Mouse (Mus musculus) MEL (cell line): Measurements from ENCODE around the gene Sox6. TPM values are rescaled to one million over a fixed set of nuclear protein-coding genes. Genes with fewer than 3 reads are reported as not detected.

Experiments used
- DNase-seq: peaks from one replicate; pipeline ENCODE4 v3.0.0; 2011; ENCODE audit warnings: low read depth, low spot score
- H3K27ac ChIP-seq: 2 replicates; pipeline ENCODE4 v1.5.1; 2012; ENCODE audit warnings: low read depth, mild to moderate bottlenecking, control low read depth, low read length, moderate library complexity; ENCODE audit not compliant: control insufficient read depth
- H3K27me3 ChIP-seq, 2 experiments: fragments of 150-350 bp in 1 of 2; sonication (generic) in 1 of 2; 2 replicates each; pipeline ENCODE4 v1.6.1; 2012; ENCODE audit warnings: low read length in 2 of 2, mild to moderate bottlenecking in 2 of 2, improper control_type of control experiment in 1 of 2, moderate library complexity in 1 of 2; ENCODE audit not compliant: insufficient read depth in 2 of 2, control insufficient read depth in 1 of 2
- H3K36me3 ChIP-seq, 2 experiments: 2 replicates each; pipeline ENCODE4 v1.6.1; 2012 to 2014; ENCODE audit warnings: low read length in 2 of 2, improper control_type of control experiment in 1 of 2, inconsistent platforms in 1 of 2, mild to moderate bottlenecking in 1 of 2; ENCODE audit not compliant: insufficient read depth in 2 of 2, control insufficient read depth in 1 of 2
- H3K4me1 ChIP-seq, 2 experiments: fragments of 150-350 bp in 1 of 2; sonication (generic) in 1 of 2; 2 replicates each; pipeline ENCODE4 v1.6.1; 2012; ENCODE audit warnings: low read length in 2 of 2, improper control_type of control experiment in 1 of 2, mild to moderate bottlenecking in 1 of 2; ENCODE audit not compliant: insufficient read depth in 2 of 2, control insufficient read depth in 1 of 2
- H3K4me3 ChIP-seq, 2 experiments: fragments of 150-350 bp in 1 of 2; sonication (generic) in 1 of 2; 2 replicates each; pipeline ENCODE4 v1.5.1; 2012; ENCODE audit warnings: low read depth in 2 of 2, low read length in 2 of 2, mild to moderate bottlenecking in 2 of 2, moderate library complexity in 2 of 2, control low read depth in 1 of 2, improper control_type of control experiment in 1 of 2; ENCODE audit not compliant: control insufficient read depth in 1 of 2, insufficient read depth in 1 of 2
- H3K79me2 ChIP-seq: 2 replicates; pipeline ENCODE4 v1.6.1; 2012; ENCODE audit warnings: mild to moderate bottlenecking, low read length, moderate library complexity; ENCODE audit not compliant: control insufficient read depth, poor library complexity, insufficient read depth
- H3K9ac ChIP-seq: 2 replicates; pipeline ENCODE4 v1.6.1; 2012; ENCODE audit warnings: low read depth, mild to moderate bottlenecking, control low read depth, low read length, moderate library complexity; ENCODE audit not compliant: control insufficient read depth, poor library complexity, severe bottlenecking
- H3K9me3 ChIP-seq: fragments of 150-350 bp; sonication (generic); replicated peaks from 2 replicates; pipeline ENCODE4 v1.6.1; 2012; ENCODE audit warnings: mild to moderate bottlenecking, low read length, improper control_type of control experiment, moderate library complexity; ENCODE audit not compliant: insufficient read depth
- BHLHE40 ChIP-seq: IDR thresholded peaks from 2 replicates; pipeline ENCODE4 v1.6.1; 2012; ENCODE audit warnings: low read depth, mild to moderate bottlenecking, inconsistent platforms, low read length, improper control_type of control experiment, borderline replicate concordance
- CHD2 ChIP-seq: IDR thresholded peaks from 2 replicates; pipeline ENCODE4 v1.6.1; 2011; ENCODE audit warnings: low read length, improper control_type of control experiment
- CTCF ChIP-seq, 3 experiments: IDR thresholded peaks in 2 of 3; conservative IDR thresholded peaks in 1 of 3; 2 replicates each; pipeline ENCODE4 v1.5.1; 2011 to 2012; ENCODE audit warnings: low read length in 3 of 3, low read depth in 2 of 3, mild to moderate bottlenecking in 2 of 3, improper control_type of control experiment in 1 of 3, inconsistent platforms in 1 of 3, mixed read lengths in 1 of 3, moderate library complexity in 1 of 3; ENCODE audit not compliant: control insufficient read depth in 1 of 3, insufficient read depth in 1 of 3, poor library complexity in 1 of 3, severe bottlenecking in 1 of 3
- ELF1 ChIP-seq: IDR thresholded peaks from 2 replicates; pipeline ENCODE4 v1.6.1; 2014; ENCODE audit warnings: low read depth, mild to moderate bottlenecking, inconsistent platforms, low read length, improper control_type of control experiment, moderate library complexity
- HCFC1 ChIP-seq: IDR thresholded peaks from 2 replicates; pipeline ENCODE4 v1.6.1; 2012; ENCODE audit warnings: low read depth, mild to moderate bottlenecking, inconsistent platforms, low read length, improper control_type of control experiment, moderate library complexity
- MAZ ChIP-seq: IDR thresholded peaks from 2 replicates; pipeline ENCODE4 v1.6.1; 2012; ENCODE audit warnings: low read depth, mild to moderate bottlenecking, inconsistent platforms, low read length, improper control_type of control experiment
- MEF2A ChIP-seq: IDR thresholded peaks from 2 replicates; pipeline ENCODE4 v1.6.1; 2014; ENCODE audit warnings: low read depth, mild to moderate bottlenecking, inconsistent platforms, low read length, improper control_type of control experiment; ENCODE audit not compliant: poor library complexity, insufficient replicate concordance, severe bottlenecking; ENCODE audit errors: extremely low read depth
- MXI1 ChIP-seq: IDR thresholded peaks from 2 replicates; pipeline ENCODE4 v1.6.1; 2011; ENCODE audit warnings: mild to moderate bottlenecking, low read depth, low read length, improper control_type of control experiment
- MYC ChIP-seq: IDR thresholded peaks from 2 replicates; pipeline ENCODE4 v1.6.1; 2011; ENCODE audit warnings: low read depth, mild to moderate bottlenecking, low read length, improper control_type of control experiment, moderate library complexity
- NRF1 ChIP-seq: IDR thresholded peaks from 2 replicates; pipeline ENCODE4 v1.6.1; 2014; ENCODE audit warnings: low read depth, mild to moderate bottlenecking, inconsistent platforms, low read length, improper control_type of control experiment, moderate library complexity; ENCODE audit not compliant: poor library complexity, insufficient read depth, severe bottlenecking
- POLR2AphosphoS2 ChIP-seq: IDR thresholded peaks from 2 replicates; pipeline ENCODE4 v1.6.1; 2011; ENCODE audit warnings: low read length, improper control_type of control experiment
- POLR2AphosphoS5 ChIP-seq: IDR thresholded peaks from 2 replicates; pipeline ENCODE4 v1.6.1; 2012; ENCODE audit warnings: low read depth, borderline replicate concordance, mild to moderate bottlenecking, inconsistent platforms, low read length, moderate library complexity, mixed read lengths
- RAD21 ChIP-seq: IDR thresholded peaks from 2 replicates; pipeline ENCODE4 v1.6.1; 2011; ENCODE audit warnings: mild to moderate bottlenecking, low read depth, low read length, improper control_type of control experiment
- RCOR1 ChIP-seq: IDR thresholded peaks from 2 replicates; pipeline ENCODE4 v1.6.1; 2012; ENCODE audit warnings: low read depth, mild to moderate bottlenecking, inconsistent platforms, low read length, improper control_type of control experiment
- TAL1 ChIP-seq: IDR thresholded peaks from 2 replicates; pipeline ENCODE4 v1.6.1; 2012; ENCODE audit warnings: mild to moderate bottlenecking, inconsistent platforms, low read length, moderate library complexity, mixed read lengths
- TBP ChIP-seq: IDR thresholded peaks from 2 replicates; pipeline ENCODE4 v1.8.0; 2011; ENCODE audit warnings: low read depth, low read length, improper control_type of control experiment
- USF1 ChIP-seq: IDR thresholded peaks from 2 replicates; pipeline ENCODE4 v1.6.1; 2014; ENCODE audit warnings: low read depth, mild to moderate bottlenecking, inconsistent platforms, low read length, improper control_type of control experiment, moderate library complexity
- USF2 ChIP-seq, 2 experiments: IDR thresholded peaks; 2 replicates each; pipeline ENCODE4 v1.6.1; 2011 to 2012; ENCODE audit warnings: improper control_type of control experiment in 2 of 2, low read length in 2 of 2, borderline replicate concordance in 1 of 2, inconsistent platforms in 1 of 2, low read depth in 1 of 2, mild to moderate bottlenecking in 1 of 2; ENCODE audit not compliant: insufficient read depth in 1 of 2
- ZC3H11A ChIP-seq: IDR thresholded peaks from 2 replicates; pipeline ENCODE4 v1.6.1; 2012; ENCODE audit warnings: low read depth, mild to moderate bottlenecking, inconsistent platforms, low read length, improper control_type of control experiment
- ZMIZ1 ChIP-seq: IDR thresholded peaks from 2 replicates; pipeline ENCODE4 v1.6.1; 2012; ENCODE audit warnings: low read depth, mild to moderate bottlenecking, inconsistent platforms, low read length, improper control_type of control experiment, moderate library complexity
- ZNF384 ChIP-seq: IDR thresholded peaks from 2 replicates; pipeline ENCODE4 v1.6.1; 2012; ENCODE audit warnings: low read depth, mild to moderate bottlenecking, inconsistent platforms, low read length, improper control_type of control experiment
- polyA plus RNA-seq, 2 experiments: library from polyadenylated mRNA; stranded (reverse) in 1 of 2; unstranded in 1 of 2; fragments of >175 nt in 1 of 2; fragments of >200 nt in 1 of 2; gene quantifications; 2 replicates each; pipeline versions ENCODE4 v1.2.1 to v1.2.4; 2012; ENCODE audit warnings: low replicate concordance in 2 of 2, low read depth in 1 of 2; ENCODE audit not compliant: insufficient read length in 2 of 2, insufficient read depth in 1 of 2, missing spikeins in 1 of 2
- total RNA-seq: library from RNA; depleted of rRNA; stranded (reverse); fragments of 300-350 nt; gene quantifications from 2 replicates; pipeline ENCODE4 v1.2.3, GENCODE M21; 2012

The Sox6 gene
- total and polyA plus RNA-seq, 3 experiments, result 2.6 to 4.6 TPM; not detected in 1

GRCm38 (mm10) chr7:116002726-116003125 lies 35.9 kb downstream of the Sox6 start:
- Histone ChIP-seq H3K9ac (no peak overlapping the region), H3K36me3 (no peaks in the 10 kb centered on the region), H3K27ac (no peak overlapping the region), H3K4me3 (no peak overlapping the region), H3K79me2 (no peaks in the 10 kb centered on the region), H3K4me1 (no peaks in the 10 kb centered on the region), H3K27me3 (peaks cover 0 to 2% of the 10 kb centered on the region in 2 experiments; a peak in 2 of 4 replicates), H3K9me3 (no peaks in the 10 kb centered on the region)
- DNase-seq, result no peak
- TF ChIP-seq TAL1 (no peak), NRF1 (no peak), RAD21 (no peak), POLR2AphosphoS5 (no peak), TBP (no peak), MAZ (no peak)

GRCm38 (mm10) chr7:115988109-115988779 lies 50.4 kb downstream of the Sox6 start:
- DNase-seq, result no peak
- TF ChIP-seq ZNF384, result no peak
- no peak for TF ChIP-seq CHD2
- TF ChIP-seq POLR2AphosphoS2, result no peak
- TF ChIP-seq MXI1, result no peak
- TF ChIP-seq CTCF (IDR thresholded peaks at IDR 0.05 in 2 of 3, conservative IDR thresholded peaks at IDR 0.05 in 1 of 3; ENCODE audit: control insufficient read depth in 1 of 3, insufficient read depth in 1 of 3, low read depth in 2 of 3, low read length in 3 of 3, poor library complexity in 1 of 3, severe bottlenecking in 1 of 3), result no peak
- no peak for TF ChIP-seq POLR2AphosphoS5
- no peak for TF ChIP-seq TAL1
- no peak for TF ChIP-seq ZC3H11A
- no peak for TF ChIP-seq MEF2A
- no peak for TF ChIP-seq RCOR1
- TF ChIP-seq BHLHE40, result no peak
- TF ChIP-seq USF2 (IDR thresholded peaks at IDR 0.05; ENCODE audit: borderline replicate concordance in 1 of 2, insufficient read depth in 1 of 2, low read depth in 1 of 2, low read length in 2 of 2), result no peak
- no peak for TF ChIP-seq ZMIZ1
- TF ChIP-seq ELF1, result no peak
- no peak for TF ChIP-seq USF1
- TF ChIP-seq HCFC1, result no peak
- no peak for TF ChIP-seq MYC
- no peak for TF ChIP-seq MAZ
- TF ChIP-seq, all 39 proteins: peak for 0
- H3K9ac ChIP-seq, result no peak overlapping the region
- H3K4me1 ChIP-seq, result no peaks in the 10 kb centered on the region
- H3K79me2 ChIP-seq, result no peaks in the 10 kb centered on the region
- no peaks in the 10 kb centered on the region for H3K36me3 ChIP-seq
- no peak overlapping the region for H3K4me3 ChIP-seq
- H3K27me3 ChIP-seq, result no peaks in the 10 kb centered on the region; a peak in 1 of 4 replicates
- no peak overlapping the region for H3K27ac ChIP-seq
- H3K9me3 ChIP-seq, result no peaks in the 10 kb centered on the region
